14 mouse cellular contexts compared by ENCODE assay signal in genomic region chr1:127904774-127905385, GRCm38 (mm10). TPM values are rescaled to one million over a fixed set of nuclear protein-coding genes. Genes with fewer than 3 reads are reported as not detected.
DNase-seq lines count a peak whose midpoint lies in the region; ATAC-seq lines count a peak whose summit lies in the region.
"Had no signal": no experiment of that assay in that cellular context is flagged by ENCODE, and none has a peak within 500 bp of the region (broad histone marks: within the 10 kb centered on the region; RNA-seq: fewer than 3 reads in every experiment).

No protein-coding gene starts in this region.

- DNase-seq in forebrain, embryonic 14.5 days (ENCODE audit: low spot score), result peak; percentile 16
- DNase-seq in forebrain, embryonic 10.5 days (ENCODE audit: extremely low spot score, low spot score), result no peak
- peak; percentile 9 for DNase-seq in Muller cell, postnatal 12 days (ENCODE audit: inconsistent ontology term)
- DNase-seq in kidney, postnatal 4 days, result peak; percentile 2 to 10
- DNase-seq in heart, postnatal 36 days, result no peak
- DNase-seq in left cerebral cortex, adult 11 months (ENCODE audit: low spot score), result no peak
- no peak for DNase-seq in ovary, adult 18-20 months (ENCODE audit: low spot score)
- DNase-seq: adrenal gland, postnatal 36 days; lung, adult 2 months; thymus, postnatal 36 days had no signal

- no peaks in the 10 kb centered on the region for H3K9me3 ChIP-seq in forebrain, embryonic 14.5 days (replicated peaks; ENCODE audit: control insufficient read depth, low read length)
- no peaks in the 10 kb centered on the region for H3K9me3 ChIP-seq in forebrain, embryonic 10.5 days
- no peaks in the 10 kb centered on the region for H3K9me3 ChIP-seq in hindbrain, embryonic 16.5 days (ENCODE audit: control insufficient read depth, low read length)
- H3K9me3 ChIP-seq: forebrain, embryonic 15.5 days; megakaryocyte, embryonic 14.5 days had no signal

- no peak overlapping the region for H3K27ac ChIP-seq in forebrain, embryonic 14.5 days (ENCODE audit: low read depth, low read length)
- H3K27ac ChIP-seq in forebrain, embryonic 10.5 days, result no peak overlapping the region
- H3K27ac ChIP-seq in hindbrain, embryonic 16.5 days (ENCODE audit: low read depth, low read length), result no peak overlapping the region
- H3K27ac ChIP-seq: forebrain, embryonic 15.5 days had no signal

- no peak overlapping the region for H3K4me2 ChIP-seq in forebrain, embryonic 14.5 days (ENCODE audit: low read length)
- no peak overlapping the region for H3K4me2 ChIP-seq in hindbrain, embryonic 16.5 days (ENCODE audit: low read length)
- H3K4me2 ChIP-seq: forebrain, embryonic 15.5 days had no signal

- H3K9ac ChIP-seq in forebrain, embryonic 14.5 days (ENCODE audit: low read length), result no peak overlapping the region
- no peak overlapping the region for H3K9ac ChIP-seq in hindbrain, embryonic 16.5 days (ENCODE audit: low read depth, low read length)
- H3K9ac ChIP-seq: forebrain, embryonic 15.5 days had no signal

- intact Hi-C loops in heart, postnatal 36 days (cut with DNase I), result no loop called here

- 11% methylated on average over 2 of the region's 2 CpGs for WGBS in forebrain, embryonic 14.5 days
- 15% methylated on average over 2 of the region's 2 CpGs for WGBS in forebrain, embryonic 10.5 days
- WGBS in hindbrain, embryonic 16.5 days, result 18% methylated on average over 2 of the region's 2 CpGs

- H3K4me1 ChIP-seq in forebrain, embryonic 14.5 days (ENCODE audit: control insufficient read depth, insufficient read depth, low read length), result no peaks in the 10 kb centered on the region
- peaks cover 7% of the 10 kb centered on the region; the same call in 1 of the 2 replicates for H3K4me1 ChIP-seq in forebrain, embryonic 10.5 days
- no peaks in the 10 kb centered on the region for H3K4me1 ChIP-seq in hindbrain, embryonic 16.5 days (ENCODE audit: control insufficient read depth, insufficient read depth, low read depth, low read length)
- H3K4me1 ChIP-seq: forebrain, embryonic 15.5 days had no signal

- 0 out of 2 replicates have a peak, but pooled peaks have one; percentile 20 for ATAC-seq in forebrain, embryonic 14.5 days
- peak; percentile 81 for ATAC-seq in hindbrain, embryonic 16.5 days
- ATAC-seq: forebrain, embryonic 15.5 days; inflammation-experienced regulatory T-cells, adult 6 months had no signal

- no peak overlapping the region for H3K4me3 ChIP-seq in forebrain, embryonic 14.5 days (ENCODE audit: low read depth, low read length)
- no peak overlapping the region for H3K4me3 ChIP-seq in forebrain, embryonic 10.5 days
- no peak overlapping the region for H3K4me3 ChIP-seq in hindbrain, embryonic 16.5 days (ENCODE audit: low read length)
- H3K4me3 ChIP-seq: forebrain, embryonic 15.5 days; megakaryocyte, embryonic 14.5 days had no signal

- no peaks in the 10 kb centered on the region for H3K27me3 ChIP-seq in forebrain, embryonic 14.5 days (replicated peaks; ENCODE audit: control insufficient read depth, insufficient read depth, low read length)
- no peaks in the 10 kb centered on the region for H3K27me3 ChIP-seq in forebrain, embryonic 10.5 days (ENCODE audit: poor library complexity, severe bottlenecking)
- H3K27me3 ChIP-seq in hindbrain, embryonic 16.5 days (replicated peaks; ENCODE audit: control insufficient read depth, insufficient read depth, low read length), result no peaks in the 10 kb centered on the region
- H3K27me3 ChIP-seq: forebrain, embryonic 15.5 days; megakaryocyte, embryonic 14.5 days had no signal

- peaks cover 17% of the 10 kb centered on the region; the same call in 1 of the 2 replicates for H3K36me3 ChIP-seq in forebrain, embryonic 14.5 days (ENCODE audit: control insufficient read depth, insufficient read depth, low read length)
- H3K36me3 ChIP-seq in forebrain, embryonic 10.5 days (replicated peaks), result peaks cover 31% of the 10 kb centered on the region
- no peaks in the 10 kb centered on the region; the same call in 1 of the 2 replicates for H3K36me3 ChIP-seq in hindbrain, embryonic 16.5 days (ENCODE audit: control insufficient read depth, insufficient read depth, low read length)

RNA-seq across cellular contexts. Expression of gene Rab3gap1, which starts 36.3 kb away (rescaled TPM):
- polyA plus RNA-seq in forebrain, embryonic 14.5 days (2014; fragmentation: Nextera tagmentation; extraction: Ambion mirVana), result 14.6 and 18.8 TPM in 2 replicates
- polyA plus RNA-seq in forebrain, embryonic 10.5 days (2016; fragmentation: Nextera tagmentation; extraction: Ambion mirVana), result 15.5 and 15.7 TPM in 2 replicates
- 20.9 and 21.1 TPM in 2 replicates for polyA plus RNA-seq in hindbrain, embryonic 16.5 days (2015; fragmentation: Nextera tagmentation; extraction: Ambion mirVana)
- total RNA-seq in heart, postnatal 36 days (2021), result 10 to 100 TPM; 41.2 to 42.7 TPM

RNA-seq across cellular contexts. Expression of gene Map3k19, which starts 50.0 kb away (rescaled TPM):
- polyA plus RNA-seq in forebrain, embryonic 14.5 days (2014; fragmentation: Nextera tagmentation; extraction: Ambion mirVana), result 0.27 and 0.36 TPM in 2 replicates
- polyA plus RNA-seq in forebrain, embryonic 10.5 days (2016; fragmentation: Nextera tagmentation; extraction: Ambion mirVana), result not detected in 2 replicates
- 0.84 and 1.1 TPM in 2 replicates for polyA plus RNA-seq in hindbrain, embryonic 16.5 days (2015; fragmentation: Nextera tagmentation; extraction: Ambion mirVana)
- under 1 TPM in 1 of 2 experiments, not detected in 1; 0.05 TPM for total RNA-seq in heart, postnatal 36 days (2021)

Comparison
In these comparisons a context has a peak if more than half of its experiments do, and no peak if none do; other contexts are left out.
1. DNase-seq: peak in forebrain, embryonic 14.5 days (single experiment), Muller cell, postnatal 12 days (single experiment) and kidney, postnatal 4 days (2 of 2); none in forebrain, embryonic 10.5 days (single experiment), heart, postnatal 36 days (0 of 2), left cerebral cortex, adult 11 months (single experiment) and ovary, adult 18-20 months (single experiment).